Mouse (Mus musculus) testis, adult 2 months (tissue): ENCODE results near the gene Chst8.

Experiments
- CTCF ChIP-seq: fragments of 200-500 bp; IDR thresholded peaks from 2 replicates; pipeline ENCODE4 v1.5.1; 2012; ENCODE audit warnings: low read depth, mild to moderate bottlenecking, inconsistent platforms, low read length, moderate library complexity; ENCODE audit not compliant: control insufficient read depth, insufficient read depth, insufficient replicate concordance
- POLR2A ChIP-seq: fragments of 200-500 bp; IDR thresholded peaks from 2 replicates; pipeline ENCODE4 v1.6.1; 2012; ENCODE audit warnings: low read depth, mild to moderate bottlenecking, inconsistent platforms, low read length, moderate library complexity; ENCODE audit not compliant: control insufficient read depth

DNA sequence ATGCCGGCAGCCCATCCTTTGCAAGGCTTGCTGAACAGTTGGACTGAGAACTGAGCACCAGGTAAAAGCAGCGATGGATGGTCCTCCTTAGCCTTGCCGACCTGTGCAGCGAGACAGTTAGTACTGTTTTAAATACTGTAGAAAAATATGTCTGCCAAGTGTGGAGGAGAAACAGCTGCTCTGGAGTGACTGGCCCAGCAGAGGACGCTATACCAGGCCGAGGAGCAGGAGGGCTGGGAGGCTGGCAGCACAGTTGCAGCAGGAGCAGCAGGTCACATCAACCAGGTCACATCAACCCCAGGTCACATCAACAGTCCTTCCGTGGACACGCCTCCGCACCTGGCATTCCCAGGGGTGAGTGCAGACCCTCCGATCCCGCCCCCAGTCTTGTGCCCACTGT lies 172.7 kb downstream of the Chst8 start:
- TF ChIP-seq CTCF = no peak
- TF ChIP-seq POLR2A = no peak
